Mouse (Mus musculus): ENCODE data around the gene Srd5a2. TPM values are rescaled to one million over a fixed set of nuclear protein-coding genes. Genes with fewer than 3 reads are reported as not detected.

Gene Srd5a2
- polyA plus RNA-seq, 1 experiment from 2014 or later: not detected

DNA sequence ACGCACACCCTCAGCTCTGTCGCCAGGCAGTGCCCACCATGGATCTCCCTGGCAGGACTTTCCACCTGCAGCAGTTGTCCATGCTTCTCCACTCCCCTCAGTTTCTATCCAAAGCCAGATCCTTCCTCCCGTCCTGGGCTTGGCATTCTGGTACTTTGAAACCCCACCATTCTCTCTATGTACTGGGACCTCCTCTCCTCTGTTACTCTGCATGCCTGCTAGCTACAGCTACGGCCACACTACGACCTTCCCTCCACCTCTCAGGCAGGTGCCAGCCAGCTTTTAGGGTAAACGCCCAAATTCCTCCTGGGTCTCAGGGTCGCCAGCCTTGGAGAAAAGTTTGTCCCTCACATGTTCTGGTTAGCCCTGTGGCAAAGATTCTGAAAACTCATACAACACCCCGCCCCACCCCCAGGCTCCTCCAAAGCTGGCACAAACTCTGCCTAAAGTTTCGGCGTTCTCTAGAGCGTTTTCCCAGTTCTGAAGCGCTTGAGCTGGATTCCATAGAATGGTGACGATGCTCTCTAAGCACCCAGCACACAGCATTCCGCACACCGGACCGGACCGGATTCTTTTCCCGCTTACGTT lies 607 bp upstream of the Srd5a2 start:
- H3K4me1 ChIP-seq (replicated peaks; ENCODE audit: control insufficient read depth, insufficient read depth, low read length): peaks cover 2% of the 10 kb centered on the region; the same call in 1 of the 2 replicates
- H3K27ac ChIP-seq (ENCODE audit: low read depth, low read length): no peak overlapping the region
- no peaks in the 10 kb centered on the region for H3K9me3 ChIP-seq (ENCODE audit: control insufficient read depth, low read length)
- ATAC-seq (replicated peaks; ENCODE audit: low FRiP score) (no peak), DNase-seq (ENCODE audit: low spot score) (no peak)
- 3% methylated on average over 19 of the region's 19 CpGs for WGBS
- no peaks in the 10 kb centered on the region for H3K36me3 ChIP-seq (ENCODE audit: control insufficient read depth, insufficient read depth, low read length)
- H3K4me2 ChIP-seq (ENCODE audit: low read depth, low read length, severe bottlenecking): peak overlapping the region; percentile 54; the same call in 1 of the 2 replicates
- H3K27me3 ChIP-seq (ENCODE audit: control insufficient read depth, insufficient read depth, low read length): peaks cover 36% of the 10 kb centered on the region
- H3K4me3 ChIP-seq (ENCODE audit: low read depth, low read length): no peak overlapping the region
- H3K9ac ChIP-seq (ENCODE audit: low read length): no peak overlapping the region

DNA sequence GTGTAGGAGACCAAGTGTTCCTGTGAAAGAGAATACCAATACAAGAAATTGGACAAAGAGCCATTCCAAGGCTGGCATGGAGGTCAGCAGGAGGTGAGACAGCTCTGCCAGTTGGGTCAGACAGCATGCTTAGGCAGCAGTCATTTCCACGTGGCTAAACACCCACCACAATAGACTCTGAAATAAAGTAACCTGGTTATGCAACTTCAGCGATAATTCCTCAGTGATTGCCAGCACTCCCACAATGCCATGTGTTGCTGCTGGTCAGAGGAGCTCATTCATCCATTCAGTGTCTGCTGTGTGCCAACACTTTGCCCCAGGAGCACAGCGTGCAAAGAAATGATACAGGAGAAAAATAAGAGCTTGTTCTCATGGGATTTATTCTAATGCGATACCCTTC lies 4.0 kb downstream of the Srd5a2 start:
- no peaks in the 10 kb centered on the region for H3K9me3 ChIP-seq (ENCODE audit: control insufficient read depth, low read length)
- H3K4me3 ChIP-seq (ENCODE audit: low read depth, low read length): no peak overlapping the region
- WGBS: 65% methylated on average over 4 of the region's 4 CpGs
- DNase-seq (ENCODE audit: low spot score) (no peak), ATAC-seq (replicated peaks; ENCODE audit: low FRiP score) (no peak)
- peaks cover 2% of the 10 kb centered on the region; the same call in 1 of the 2 replicates for H3K4me1 ChIP-seq (replicated peaks; ENCODE audit: control insufficient read depth, insufficient read depth, low read length)
- H3K36me3 ChIP-seq (ENCODE audit: control insufficient read depth, insufficient read depth, low read length): no peaks in the 10 kb centered on the region
- H3K9ac ChIP-seq (ENCODE audit: low read length): no peak overlapping the region
- H3K4me2 ChIP-seq (ENCODE audit: low read depth, low read length, severe bottlenecking): no peak overlapping the region
- no peak overlapping the region for H3K27ac ChIP-seq (ENCODE audit: low read depth, low read length)
- peaks cover 28% of the 10 kb centered on the region for H3K27me3 ChIP-seq (ENCODE audit: control insufficient read depth, insufficient read depth, low read length)

DNA sequence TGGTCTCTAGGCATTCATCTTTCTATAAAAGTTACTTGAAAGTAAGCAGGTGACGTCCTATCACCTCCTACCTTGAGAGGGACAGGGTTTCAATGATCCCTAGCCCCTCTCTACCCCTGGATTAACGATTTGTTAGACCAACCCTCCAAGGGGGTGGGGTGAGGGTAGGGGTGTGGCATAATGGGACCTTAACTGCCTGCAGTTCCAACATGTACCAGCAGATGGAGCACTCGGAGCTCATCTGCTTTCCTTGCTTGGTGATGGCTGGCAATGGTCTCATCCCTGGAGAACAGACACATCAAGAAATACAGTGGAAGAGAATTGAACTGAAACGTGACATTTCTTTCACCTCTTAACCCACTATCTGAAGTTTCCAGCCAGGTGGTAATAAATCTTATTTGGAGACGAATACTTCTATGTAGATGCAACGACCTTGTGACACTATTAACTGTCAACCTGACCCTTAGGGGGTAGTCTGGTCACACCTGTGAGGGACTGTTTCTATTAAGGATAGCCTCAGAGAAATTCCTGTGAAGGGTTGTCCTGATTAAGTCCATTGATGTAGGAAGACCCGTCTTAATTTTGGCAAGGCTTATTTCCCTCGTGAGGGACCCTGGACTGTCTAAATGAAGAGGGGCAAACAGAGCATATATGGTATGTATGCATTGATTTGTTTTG lies 27.1 kb downstream of the Srd5a2 start:
- peak; percentile 92 for DNase-seq (ENCODE audit: low spot score)
- Histone ChIP-seq H3K27me3 (ENCODE audit: control insufficient read depth, insufficient read depth, low read length) (no peaks in the 10 kb centered on the region), H3K36me3 (ENCODE audit: control insufficient read depth, insufficient read depth, low read length) (no peaks in the 10 kb centered on the region), H3K27ac (ENCODE audit: low read depth, low read length) (no peak overlapping the region), H3K9me3 (ENCODE audit: control insufficient read depth, low read length) (no peaks in the 10 kb centered on the region), H3K4me2 (ENCODE audit: low read depth, low read length, severe bottlenecking) (no peak overlapping the region), H3K4me1 (replicated peaks; ENCODE audit: control insufficient read depth, insufficient read depth, low read length) (no peaks in the 10 kb centered on the region), H3K9ac (ENCODE audit: low read length) (no peak overlapping the region), H3K4me3 (ENCODE audit: low read depth, low read length) (no peak overlapping the region)
- WGBS: 38% methylated on average over 8 of the region's 8 CpGs
- ATAC-seq (replicated peaks; ENCODE audit: low FRiP score): peak; percentile 82

DNA sequence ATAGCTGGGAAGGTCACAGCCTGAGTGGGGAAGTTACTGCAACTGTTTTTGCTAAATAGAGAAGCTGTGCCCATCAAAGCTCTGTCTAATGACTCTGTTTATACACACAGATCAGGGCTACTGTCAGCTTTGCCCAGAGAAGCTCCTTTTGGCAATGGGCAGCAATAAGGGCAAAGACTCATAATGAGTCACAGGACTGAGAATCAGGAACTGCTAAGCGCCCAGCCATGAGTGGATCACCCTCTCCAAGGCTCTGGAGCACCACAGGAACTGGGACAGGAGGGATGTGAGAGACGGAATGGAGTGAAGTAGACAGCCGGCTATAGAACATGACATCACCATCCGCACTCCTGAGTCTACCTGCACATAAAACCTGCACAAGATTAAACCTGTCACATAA lies 29.4 kb downstream of the Srd5a2 start:
- no peak for ATAC-seq (replicated peaks; ENCODE audit: low FRiP score)

DNA sequence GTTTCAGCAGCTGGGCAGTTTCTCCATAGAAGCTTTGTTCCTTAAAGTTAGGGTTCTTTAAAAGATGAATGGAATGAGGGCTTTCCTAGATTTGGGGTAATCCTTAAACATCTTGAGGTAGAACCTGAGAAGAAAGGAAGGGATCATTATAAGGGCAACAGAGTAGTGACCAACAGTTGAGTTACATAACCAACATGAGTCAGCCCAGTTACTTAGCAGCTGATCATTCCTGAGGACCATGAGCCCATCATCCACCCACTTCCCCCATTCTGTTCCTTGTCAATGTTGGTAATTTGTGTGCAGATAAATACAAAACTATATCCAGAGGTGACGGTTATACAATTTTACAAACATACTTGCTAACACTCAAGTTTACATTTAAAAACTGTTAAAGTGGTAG lies 30.1 kb downstream of the Srd5a2 start:
- Histone ChIP-seq H3K4me1 (replicated peaks; ENCODE audit: control insufficient read depth, insufficient read depth, low read length) (no peaks in the 10 kb centered on the region), H3K9me3 (ENCODE audit: control insufficient read depth, low read length) (no peaks in the 10 kb centered on the region), H3K4me3 (ENCODE audit: low read depth, low read length) (no peak overlapping the region), H3K27ac (ENCODE audit: low read depth, low read length) (no peak overlapping the region), H3K27me3 (ENCODE audit: control insufficient read depth, insufficient read depth, low read length) (no peaks in the 10 kb centered on the region), H3K36me3 (ENCODE audit: control insufficient read depth, insufficient read depth, low read length) (no peaks in the 10 kb centered on the region), H3K4me2 (ENCODE audit: low read depth, low read length, severe bottlenecking) (no peak overlapping the region), H3K9ac (ENCODE audit: low read length) (no peak overlapping the region)
- ATAC-seq (replicated peaks; ENCODE audit: low FRiP score) (no peak), DNase-seq (ENCODE audit: low spot score) (no peak)
- 94% methylated on average over 1 of the region's 1 CpGs for WGBS

More for the DNA sequence above, 29.4 kb downstream of the Srd5a2 start:
- Histone ChIP-seq H3K4me3 (ENCODE audit: low read depth, low read length) (no peak overlapping the region), H3K36me3 (ENCODE audit: control insufficient read depth, insufficient read depth, low read length) (no peaks in the 10 kb centered on the region), H3K4me2 (ENCODE audit: low read depth, low read length, severe bottlenecking) (no peak overlapping the region), H3K27me3 (ENCODE audit: control insufficient read depth, insufficient read depth, low read length) (no peaks in the 10 kb centered on the region), H3K4me1 (replicated peaks; ENCODE audit: control insufficient read depth, insufficient read depth, low read length) (no peaks in the 10 kb centered on the region), H3K9ac (ENCODE audit: low read length) (no peak overlapping the region), H3K27ac (ENCODE audit: low read depth, low read length) (no peak overlapping the region), H3K9me3 (ENCODE audit: control insufficient read depth, low read length) (no peaks in the 10 kb centered on the region)
- DNase-seq (ENCODE audit: low spot score): no peak
- WGBS: 81% methylated on average over 4 of the region's 4 CpGs

DNA sequence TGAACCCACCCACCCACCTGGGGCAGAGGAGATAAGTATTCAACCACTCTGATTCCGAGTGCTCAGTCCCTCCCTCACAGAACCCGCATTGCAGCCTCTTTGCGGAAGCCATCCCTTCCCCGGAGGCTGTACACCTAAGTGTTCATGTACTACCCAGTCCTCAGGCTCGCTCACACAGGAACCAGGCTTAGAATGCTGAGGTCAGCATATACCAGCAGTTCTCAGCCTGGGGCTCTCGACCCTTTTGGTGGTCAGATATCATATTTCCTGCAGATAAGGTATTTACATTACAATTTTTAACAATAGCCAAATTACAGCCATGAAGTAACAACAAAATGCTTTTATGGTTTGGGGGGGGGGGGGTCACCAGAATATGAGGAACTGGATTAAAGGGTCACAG lies 32.6 kb downstream of the Srd5a2 start:
- H3K4me2 ChIP-seq (ENCODE audit: low read depth, low read length, severe bottlenecking): no peak overlapping the region
- no peak overlapping the region for H3K9ac ChIP-seq (ENCODE audit: low read length)
- H3K9me3 ChIP-seq (ENCODE audit: control insufficient read depth, low read length): no peaks in the 10 kb centered on the region
- H3K36me3 ChIP-seq (ENCODE audit: control insufficient read depth, insufficient read depth, low read length): no peaks in the 10 kb centered on the region
- no peak for ATAC-seq (replicated peaks; ENCODE audit: low FRiP score)
- H3K27me3 ChIP-seq (ENCODE audit: control insufficient read depth, insufficient read depth, low read length): no peaks in the 10 kb centered on the region
- 88% methylated on average over 6 of the region's 6 CpGs for WGBS
- DNase-seq (ENCODE audit: low spot score): no peak
- no peak overlapping the region for H3K4me3 ChIP-seq (ENCODE audit: low read depth, low read length)
- H3K27ac ChIP-seq (ENCODE audit: low read depth, low read length): no peak overlapping the region
- H3K4me1 ChIP-seq (replicated peaks; ENCODE audit: control insufficient read depth, insufficient read depth, low read length): no peaks in the 10 kb centered on the region

DNA sequence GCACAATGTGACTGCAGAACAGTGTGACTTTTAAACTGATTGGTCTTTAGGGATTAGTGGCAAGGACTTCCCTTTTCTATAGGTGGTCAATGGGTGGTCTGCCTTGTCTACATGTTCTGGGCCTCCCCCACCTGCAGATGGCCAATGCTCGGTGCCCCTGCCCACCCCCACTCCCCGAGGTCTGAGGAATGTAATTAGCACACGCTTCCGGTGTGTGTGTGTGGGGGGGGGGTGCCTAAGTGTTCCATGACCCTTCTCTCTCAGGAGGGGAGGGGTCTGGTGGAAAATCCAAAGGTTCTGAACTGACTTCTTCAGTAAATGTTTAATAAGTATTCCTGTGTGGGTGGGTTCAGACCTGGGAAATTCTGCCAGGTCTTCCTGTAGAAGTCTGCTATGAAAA lies 39.0 kb downstream of the Srd5a2 start:
- no peaks in the 10 kb centered on the region for H3K36me3 ChIP-seq (ENCODE audit: control insufficient read depth, insufficient read depth, low read length)
- no peak for ATAC-seq (replicated peaks; ENCODE audit: low FRiP score)
- no peak overlapping the region for H3K27ac ChIP-seq (ENCODE audit: low read depth, low read length)
- no peak overlapping the region for H3K4me2 ChIP-seq (ENCODE audit: low read depth, low read length, severe bottlenecking)
- no peaks in the 10 kb centered on the region for H3K4me1 ChIP-seq (replicated peaks; ENCODE audit: control insufficient read depth, insufficient read depth, low read length)
- no peaks in the 10 kb centered on the region for H3K27me3 ChIP-seq (ENCODE audit: control insufficient read depth, insufficient read depth, low read length)
- 31% methylated on average over 4 of the region's 4 CpGs for WGBS
- no peaks in the 10 kb centered on the region for H3K9me3 ChIP-seq (ENCODE audit: control insufficient read depth, low read length)
- no peak overlapping the region for H3K4me3 ChIP-seq (ENCODE audit: low read depth, low read length)
- no peak for DNase-seq (ENCODE audit: low spot score)
- H3K9ac ChIP-seq (ENCODE audit: low read length): no peak overlapping the region

DNA sequence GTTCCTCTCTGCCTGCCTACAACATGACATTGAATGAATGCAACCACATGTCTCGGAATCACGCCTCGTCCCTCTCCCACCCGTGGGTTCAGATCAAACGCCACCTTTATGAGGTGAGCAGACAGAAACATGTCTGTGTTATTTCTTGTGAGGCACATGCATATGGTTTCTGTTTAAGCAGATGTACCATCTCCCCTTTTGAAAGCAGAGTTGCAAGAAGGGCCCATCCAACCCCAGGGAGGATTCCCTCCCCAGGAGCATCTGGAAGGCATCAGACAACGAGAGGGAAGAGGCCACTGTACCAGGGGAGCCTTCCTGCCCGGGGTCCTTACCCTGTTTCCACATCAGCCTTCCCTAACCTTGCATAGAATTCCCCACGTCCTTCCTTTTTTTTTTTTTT lies 40.7 kb downstream of the Srd5a2 start:
- Histone ChIP-seq H3K4me3 (ENCODE audit: low read depth, low read length) (no peak overlapping the region), H3K4me1 (replicated peaks; ENCODE audit: control insufficient read depth, insufficient read depth, low read length) (no peaks in the 10 kb centered on the region), H3K9me3 (ENCODE audit: control insufficient read depth, low read length) (no peaks in the 10 kb centered on the region), H3K27ac (ENCODE audit: low read depth, low read length) (no peak overlapping the region), H3K9ac (ENCODE audit: low read length) (no peak overlapping the region), H3K36me3 (ENCODE audit: control insufficient read depth, insufficient read depth, low read length) (no peaks in the 10 kb centered on the region), H3K27me3 (ENCODE audit: control insufficient read depth, insufficient read depth, low read length) (no peaks in the 10 kb centered on the region), H3K4me2 (ENCODE audit: low read depth, low read length, severe bottlenecking) (no peak overlapping the region)
- WGBS: 78% methylated on average over 8 of the region's 8 CpGs
- DNase-seq (ENCODE audit: low spot score) (no peak), ATAC-seq (replicated peaks; ENCODE audit: low FRiP score) (no peak)

DNA sequence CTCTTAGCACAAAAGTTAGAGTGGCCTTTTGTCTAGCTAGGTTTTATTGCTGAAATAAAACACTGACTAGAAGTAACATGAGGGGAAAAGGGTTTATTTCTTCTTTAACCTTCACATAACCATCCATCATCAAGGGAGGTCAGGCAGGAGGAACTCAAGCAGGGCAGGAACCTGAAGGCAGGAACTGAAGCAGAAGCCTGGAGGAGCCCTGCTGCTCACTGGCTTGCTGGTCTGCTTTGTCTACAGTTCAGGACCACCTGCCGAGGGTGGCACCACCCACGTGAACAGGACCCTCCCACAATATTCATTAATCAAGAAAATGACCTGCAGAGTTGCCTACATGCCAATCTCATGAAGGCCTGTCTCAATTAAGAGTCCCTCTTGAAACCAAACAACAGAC lies 45.3 kb downstream of the Srd5a2 start:
- Histone ChIP-seq H3K9me3 (ENCODE audit: control insufficient read depth, low read length) (no peaks in the 10 kb centered on the region), H3K9ac (ENCODE audit: low read length) (no peak overlapping the region), H3K27ac (ENCODE audit: low read depth, low read length) (no peak overlapping the region), H3K36me3 (ENCODE audit: control insufficient read depth, insufficient read depth, low read length) (no peaks in the 10 kb centered on the region), H3K4me1 (replicated peaks; ENCODE audit: control insufficient read depth, insufficient read depth, low read length) (no peaks in the 10 kb centered on the region), H3K4me3 (ENCODE audit: low read depth, low read length) (no peak overlapping the region), H3K4me2 (ENCODE audit: low read depth, low read length, severe bottlenecking) (no peak overlapping the region), H3K27me3 (ENCODE audit: control insufficient read depth, insufficient read depth, low read length) (no peaks in the 10 kb centered on the region)
- DNase-seq (ENCODE audit: low spot score) (no peak), ATAC-seq (replicated peaks; ENCODE audit: low FRiP score) (no peak)
- 75% methylated on average over 2 of the region's 2 CpGs for WGBS

Data from forebrain, embryonic 11.5 days (tissue).